Mouse (Mus musculus) C2C12 (cell line): ENCODE results near the gene Armc2. TPM values are rescaled to one million over a fixed set of nuclear protein-coding genes. Genes with fewer than 3 reads are reported as not detected.

Experiments used
- H3K27me3 ChIP-seq: one replicate; pipeline ENCODE4 v1.6.1; 2011; ENCODE audit not compliant: control insufficient read depth, insufficient read depth, insufficient read length
- H3K36me3 ChIP-seq: one replicate; pipeline ENCODE4 v1.6.1; 2011; ENCODE audit not compliant: control insufficient read depth, insufficient read depth
- H3K4me3 ChIP-seq: one replicate; pipeline ENCODE4 v1.5.1; 2011; ENCODE audit warnings: mild to moderate bottlenecking, control low read depth; ENCODE audit not compliant: poor library complexity, insufficient read depth, severe bottlenecking
- H3K79me2 ChIP-seq: one replicate; pipeline ENCODE4 v1.6.1; 2011; ENCODE audit not compliant: control insufficient read depth, insufficient read depth
- H3K79me3 ChIP-seq: one replicate; pipeline ENCODE4 v1.6.1; 2011; ENCODE audit warnings: low read depth, control low read depth
- H3ac ChIP-seq: one replicate; pipeline ENCODE3; 2011; ENCODE audit warnings: low read depth; ENCODE audit not compliant: control insufficient read depth, insufficient read length
- CEBPB ChIP-seq: IDR thresholded peaks from one replicate; pipeline ENCODE4 v1.6.1; 2011; ENCODE audit warnings: low read depth, mild to moderate bottlenecking, control low read depth, moderate library complexity
- CTCF ChIP-seq: IDR thresholded peaks from one replicate; pipeline ENCODE4 v1.5.1; 2011; ENCODE audit not compliant: control insufficient read depth, insufficient read depth, insufficient read length
- FOSL1 ChIP-seq: IDR thresholded peaks from one replicate; pipeline ENCODE4 v1.8.0; 2011; ENCODE audit warnings: mild to moderate bottlenecking, low read length; ENCODE audit not compliant: poor library complexity, insufficient read depth, severe bottlenecking
- MAX ChIP-seq: IDR thresholded peaks from one replicate; pipeline ENCODE4 v1.6.1; 2011; ENCODE audit warnings: mild to moderate bottlenecking, control low read depth
- MYOD1 ChIP-seq: IDR thresholded peaks from one replicate; pipeline ENCODE4 v1.6.1; 2011; ENCODE audit warnings: low read depth; ENCODE audit not compliant: control insufficient read depth, insufficient read length
- MYOG ChIP-seq: IDR thresholded peaks from one replicate; pipeline ENCODE4 v1.6.1; 2011; ENCODE audit not compliant: control insufficient read depth, insufficient read length; ENCODE audit errors: extremely low read depth
- USF1 ChIP-seq: IDR thresholded peaks from one replicate; pipeline ENCODE4 v1.6.1; 2011; ENCODE audit warnings: low read depth, mild to moderate bottlenecking, control low read depth, moderate library complexity
- polyA plus RNA-seq: library from polyadenylated mRNA; unstranded; fragments of >200 nt; fragmentation: generic; extraction: Trizol; gene quantifications from one replicate; pipeline ENCODE4 v1.2.1, GENCODE M21; 2012; ENCODE audit warnings: missing spikeins

The Armc2 gene
- polyA plus RNA-seq, 1 experiment, result 0.20 TPM

- Histone ChIP-seq H3K79me3 (no peaks in the 10 kb centered on the region), H3K4me3 (no peak overlapping the region), H3K27me3 (no peaks in the 10 kb centered on the region), H3ac (no peak overlapping the region), H3K79me2 (no peaks in the 10 kb centered on the region), H3K36me3 (no peaks in the 10 kb centered on the region)
- TF ChIP-seq USF1 (no peak), CEBPB (no peak), MAX (no peak), MYOG (no peak), FOSL1 (no peak), CTCF (no peak), MYOD1 (no peak)
Measured at GRCm38 (mm10) chr10:42056486-42057230, 38.4 kb upstream of the Armc2 start.

- TF ChIP-seq MAX (no peak), CTCF (no peak), USF1 (no peak)
- no peaks in the 10 kb centered on the region for H3K79me3 ChIP-seq
- H3K79me2 ChIP-seq, result no peaks in the 10 kb centered on the region
- no peak overlapping the region for H3K4me3 ChIP-seq
- H3K27me3 ChIP-seq, result no peaks in the 10 kb centered on the region
- H3K36me3 ChIP-seq, result no peaks in the 10 kb centered on the region
- H3ac ChIP-seq, result no peak overlapping the region
Measured at GRCm38 (mm10) chr10:42055224-42056165, 37.3 kb upstream of the Armc2 start.

GRCm38 (mm10) chr10:42051069-42051468, 32.8 kb upstream of the Armc2 start:
- no peak for TF ChIP-seq USF1
- no peak for TF ChIP-seq FOSL1
- TF ChIP-seq CEBPB, result no peak
- TF ChIP-seq CTCF, result no peak
- no peak for TF ChIP-seq MYOG
- TF ChIP-seq MAX, result no peak
- no peak for TF ChIP-seq MYOD1
- Histone ChIP-seq H3K79me3 (no peaks in the 10 kb centered on the region), H3K27me3 (peaks cover 12% of the 10 kb centered on the region), H3ac (no peak overlapping the region), H3K79me2 (no peaks in the 10 kb centered on the region), H3K36me3 (no peaks in the 10 kb centered on the region), H3K4me3 (no peak overlapping the region)

GRCm38 (mm10) chr10:42048648-42049047, 30.4 kb upstream of the Armc2 start:
- Histone ChIP-seq H3K79me2 (no peaks in the 10 kb centered on the region), H3K79me3 (no peaks in the 10 kb centered on the region), H3K36me3 (no peaks in the 10 kb centered on the region), H3K27me3 (peaks cover 16% of the 10 kb centered on the region), H3K4me3 (no peak overlapping the region), H3ac (no peak overlapping the region)
- TF ChIP-seq USF1 (no peak), CTCF (no peak), MYOD1 (no peak), MAX (no peak), FOSL1 (no peak), MYOG (no peak), CEBPB (no peak)

- H3K4me3 ChIP-seq, result no peak overlapping the region
- peaks cover 16% of the 10 kb centered on the region for H3K27me3 ChIP-seq
- no peak for TF ChIP-seq USF1
- no peak for TF ChIP-seq FOSL1
- no peak for TF ChIP-seq MYOD1
- TF ChIP-seq MAX, result no peak
- TF ChIP-seq MYOG, result no peak
- no peak for TF ChIP-seq CTCF
- TF ChIP-seq CEBPB, result no peak
- no peak overlapping the region for H3ac ChIP-seq
- H3K79me2 ChIP-seq, result no peaks in the 10 kb centered on the region
- H3K79me3 ChIP-seq, result no peaks in the 10 kb centered on the region
- H3K36me3 ChIP-seq, result no peaks in the 10 kb centered on the region
Measured at GRCm38 (mm10) chr10:42044574-42044973, 26.3 kb upstream of the Armc2 start.
